Mouse (Mus musculus) CH12.LX (cell line): ENCODE measurements around the gene Tnnc1. TPM values are rescaled to one million over a fixed set of nuclear protein-coding genes. Genes with fewer than 3 reads are reported as not detected.

ENCODE experiments used
- DNase-seq: peaks from one replicate; pipeline ENCODE4 v3.0.0-alpha.2; 2013; ENCODE audit errors: extremely low read depth
- H3K27ac ChIP-seq: 2 replicates; pipeline ENCODE4 v1.5.1; 2012; ENCODE audit warnings: low read depth, mild to moderate bottlenecking, control low read depth, moderate library complexity; ENCODE audit not compliant: insufficient read depth
- H3K27me3 ChIP-seq: replicated peaks from 2 replicates; pipeline ENCODE3; 2012; ENCODE audit warnings: inconsistent platforms
- H3K36me3 ChIP-seq, 2 experiments: replicated peaks in 1 of 2; 2 replicates each; pipeline versions ENCODE3 to v1.6.1; 2012; ENCODE audit warnings: inconsistent platforms in 1 of 2, low read length in 1 of 2, mild to moderate bottlenecking in 1 of 2, mixed read lengths in 1 of 2, moderate library complexity in 1 of 2; ENCODE audit not compliant: control insufficient read depth in 1 of 2, insufficient read depth in 1 of 2
- H3K4me1 ChIP-seq, 2 experiments: 2 replicates each; pipeline ENCODE4 v1.6.1; 2012; ENCODE audit warnings: inconsistent platforms in 1 of 2, moderate library complexity in 1 of 2; ENCODE audit not compliant: insufficient read depth in 2 of 2, control insufficient read depth in 1 of 2
- H3K4me2 ChIP-seq: 2 replicates; pipeline ENCODE4 v1.6.1; 2012; ENCODE audit warnings: low read depth, mild to moderate bottlenecking, control low read depth; ENCODE audit not compliant: poor library complexity, insufficient read depth, severe bottlenecking
- H3K4me3 ChIP-seq, 3 experiments: fragments of 150-350 bp in 1 of 3; sonication (generic) in 1 of 3; replicated peaks in 1 of 3; 2 replicates each; pipeline versions ENCODE3 to v1.5.1; 2011 to 2012; ENCODE audit warnings: low read depth in 2 of 3, low read length in 2 of 3, mild to moderate bottlenecking in 2 of 3, moderate library complexity in 2 of 3, control low read depth in 1 of 3, improper control_type of control experiment in 1 of 3, inconsistent platforms in 1 of 3, mixed read lengths in 1 of 3; ENCODE audit not compliant: poor library complexity in 1 of 3
- H3K79me2 ChIP-seq: replicated peaks from 2 replicates; pipeline ENCODE4 v1.6.1; 2012; ENCODE audit warnings: mild to moderate bottlenecking, moderate library complexity; ENCODE audit not compliant: control insufficient read depth, poor library complexity, insufficient read depth, severe bottlenecking; ENCODE audit errors: extremely low read depth
- H3K9ac ChIP-seq: 2 replicates; pipeline ENCODE4 v1.6.1; 2012; ENCODE audit warnings: low read depth, mild to moderate bottlenecking, control low read depth, moderate library complexity; ENCODE audit not compliant: insufficient read depth
- H3K9me3 ChIP-seq: replicated peaks from 2 replicates; pipeline ENCODE3; 2012; ENCODE audit warnings: low read length, inconsistent platforms, mixed read lengths
- CHD1 ChIP-seq: IDR thresholded peaks from 2 replicates; pipeline ENCODE4 v1.6.1; 2012; ENCODE audit warnings: low read depth, low read length, improper control_type of control experiment, inconsistent platforms
- EP300 ChIP-seq: IDR thresholded peaks from 2 replicates; pipeline ENCODE4 v1.6.1; 2011; ENCODE audit warnings: low read length, improper control_type of control experiment
- ETS1 ChIP-seq: conservative IDR thresholded peaks from 2 replicates; pipeline ENCODE4 v1.6.1; 2012; ENCODE audit warnings: low read depth, mild to moderate bottlenecking, inconsistent platforms, low read length, improper control_type of control experiment, moderate library complexity
- GABPA ChIP-seq: IDR thresholded peaks from 2 replicates; pipeline ENCODE4 v1.6.1; 2012; ENCODE audit warnings: low read depth, low read length, improper control_type of control experiment, inconsistent platforms; ENCODE audit not compliant: insufficient replicate concordance
- HCFC1 ChIP-seq: IDR thresholded peaks from 2 replicates; pipeline ENCODE4 v1.6.1; 2012; ENCODE audit warnings: low read depth, mild to moderate bottlenecking, inconsistent platforms, low read length, improper control_type of control experiment
- IRF4 ChIP-seq: IDR thresholded peaks from 2 replicates; pipeline ENCODE4 v1.6.1; 2014; ENCODE audit warnings: low read depth, mild to moderate bottlenecking, inconsistent platforms, low read length, improper control_type of control experiment
- MAX ChIP-seq: IDR thresholded peaks from 2 replicates; pipeline ENCODE4 v1.6.1; 2011; ENCODE audit warnings: low read length, improper control_type of control experiment
- MAZ ChIP-seq: IDR thresholded peaks from 2 replicates; pipeline ENCODE4 v1.6.1; 2012; ENCODE audit warnings: low read depth, mild to moderate bottlenecking, inconsistent platforms, low read length, improper control_type of control experiment, moderate library complexity
- MYC ChIP-seq: IDR thresholded peaks from 2 replicates; pipeline ENCODE4 v1.6.1; 2011; ENCODE audit warnings: low read depth, mild to moderate bottlenecking, improper control_type of control experiment, low read length
- PAX5 ChIP-seq: IDR thresholded peaks from 2 replicates; pipeline ENCODE4 v1.6.1; 2012; ENCODE audit warnings: low read length, inconsistent platforms, mixed read lengths
- POLR2A ChIP-seq: IDR thresholded peaks from 2 replicates; pipeline ENCODE4 v1.6.1; 2011; ENCODE audit warnings: low read depth, mild to moderate bottlenecking, improper control_type of control experiment, low read length
- RAD21 ChIP-seq: IDR thresholded peaks from 2 replicates; pipeline ENCODE4 v1.6.1; 2011; ENCODE audit warnings: low read depth, mild to moderate bottlenecking, low read length, improper control_type of control experiment, moderate library complexity
- RCOR1 ChIP-seq: conservative IDR thresholded peaks from 2 replicates; pipeline ENCODE4 v1.6.1; 2012; ENCODE audit warnings: low read depth, mild to moderate bottlenecking, inconsistent platforms, low read length, improper control_type of control experiment
- SIN3A ChIP-seq: IDR thresholded peaks from 2 replicates; pipeline ENCODE4 v1.6.1; 2012; ENCODE audit warnings: low read length, improper control_type of control experiment, inconsistent platforms
- SMC3 ChIP-seq: IDR thresholded peaks from 2 replicates; pipeline ENCODE4 v1.6.1; 2011; ENCODE audit warnings: low read depth, low read length, improper control_type of control experiment
- UBTF ChIP-seq: IDR thresholded peaks from 2 replicates; pipeline ENCODE4 v1.6.1; 2012; ENCODE audit warnings: low read depth, mild to moderate bottlenecking, inconsistent platforms, low read length, improper control_type of control experiment, moderate library complexity
- USF2 ChIP-seq: conservative IDR thresholded peaks from 2 replicates; pipeline ENCODE4 v1.6.1; 2011; ENCODE audit warnings: low read depth, low read length, improper control_type of control experiment
- ZMIZ1 ChIP-seq: IDR thresholded peaks from 2 replicates; pipeline ENCODE4 v1.6.1; 2012; ENCODE audit warnings: low read depth, mild to moderate bottlenecking, inconsistent platforms, low read length, improper control_type of control experiment
- ZNF384 ChIP-seq: IDR thresholded peaks from 2 replicates; pipeline ENCODE4 v1.6.1; 2012; ENCODE audit warnings: low read depth, low read length, improper control_type of control experiment, inconsistent platforms
- dilution Hi-C: fragments of 300-500 bp; cut with MboI; formaldehyde crosslinking; loops from 2 replicates; pipeline ENCODE4 v1.14.3; 2020; ENCODE audit warnings: low sequenced_read_pairs; ENCODE audit not compliant: extremely low pct_unique_long_range_greater_than_20kb, extremely low pct_ligation_motif_present
- in situ Hi-C: fragments of 300-500 bp; cut with MboI; formaldehyde crosslinking; loops from 3 replicates; pipeline ENCODE4 v1.14.3; 2019; ENCODE audit warnings: low sequenced_read_pairs, low pct_ligation_motif_present, low pct_unique_long_range_greater_than_20kb, mixed read lengths
- polyA plus RNA-seq: library from polyadenylated mRNA; unstranded; fragments of >175 nt; gene quantifications from 2 replicates; pipeline ENCODE4 v1.2.1, GENCODE M21; 2012; ENCODE audit warnings: low read depth; ENCODE audit not compliant: insufficient read length
- total RNA-seq, 2 experiments: library from RNA; depleted of rRNA; stranded (reverse); fragments of 300-350 nt in 1 of 2; fragments of >200 nt in 1 of 2; gene quantifications; 2 replicates each; pipeline ENCODE4 v1.2.3; 2012 to 2014

The Tnnc1 gene
- total and polyA plus RNA-seq, 3 experiments = 0.25 to 0.66 (median 0.63) TPM

DNA sequence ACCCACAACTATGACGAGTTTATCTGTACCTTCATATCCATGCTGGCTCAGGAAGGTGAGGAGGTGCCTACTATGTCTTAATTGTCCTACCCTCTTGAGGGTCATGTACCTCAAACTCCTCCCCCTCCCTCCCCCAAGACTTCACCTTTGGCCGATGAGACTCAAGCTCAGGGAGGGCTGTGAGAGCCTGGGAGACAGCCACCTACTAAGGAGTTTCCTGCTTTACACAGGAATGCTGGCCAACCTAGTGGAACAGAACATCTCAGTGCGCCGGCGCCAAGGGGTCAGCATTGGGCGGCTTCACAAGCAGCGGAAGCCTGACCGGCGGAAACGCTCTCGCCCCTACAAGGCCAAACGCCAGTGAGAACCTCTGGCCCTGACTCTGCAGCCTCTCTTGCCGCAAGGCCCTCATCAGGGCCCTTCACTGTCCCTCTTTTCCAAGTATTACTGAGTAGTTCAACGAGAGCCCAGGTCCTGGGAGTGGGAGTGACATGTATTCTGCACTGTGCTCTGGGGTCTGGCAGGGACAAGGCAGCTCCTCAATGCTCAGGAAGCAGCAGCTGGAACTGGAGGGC lies 50.5 kb downstream of the Tnnc1 start:
- dilution Hi-C loops (no loop called here), in situ Hi-C loops (no loop called here)
- H3K9me3 ChIP-seq = no peaks in the 10 kb centered on the region
- TF ChIP-seq HCFC1 (no peak), SMC3 (no peak), MAX (no peak), USF2 (no peak), POLR2A (no peak), PAX5 (no peak), CHD1 (no peak), EP300 (no peak), ZNF384 (no peak), MAZ (no peak), MYC (no peak), RAD21 (no peak), IRF4 (no peak), GABPA (no peak), ZMIZ1 (no peak), RCOR1 (no peak), ETS1 (no peak)
- H3K27ac ChIP-seq = no peak overlapping the region
- no peak for DNase-seq
- H3K4me3 ChIP-seq = no peak overlapping the region
- H3K27me3 ChIP-seq = no peaks in the 10 kb centered on the region
- H3K36me3 ChIP-seq = peaks cover 74 to 100% of the 10 kb centered on the region in 2 experiments
- H3K79me2 ChIP-seq = no peaks in the 10 kb centered on the region
- H3K4me1 ChIP-seq = no peaks in the 10 kb centered on the region
- no peak overlapping the region for H3K4me2 ChIP-seq
- no peak overlapping the region for H3K9ac ChIP-seq

DNA sequence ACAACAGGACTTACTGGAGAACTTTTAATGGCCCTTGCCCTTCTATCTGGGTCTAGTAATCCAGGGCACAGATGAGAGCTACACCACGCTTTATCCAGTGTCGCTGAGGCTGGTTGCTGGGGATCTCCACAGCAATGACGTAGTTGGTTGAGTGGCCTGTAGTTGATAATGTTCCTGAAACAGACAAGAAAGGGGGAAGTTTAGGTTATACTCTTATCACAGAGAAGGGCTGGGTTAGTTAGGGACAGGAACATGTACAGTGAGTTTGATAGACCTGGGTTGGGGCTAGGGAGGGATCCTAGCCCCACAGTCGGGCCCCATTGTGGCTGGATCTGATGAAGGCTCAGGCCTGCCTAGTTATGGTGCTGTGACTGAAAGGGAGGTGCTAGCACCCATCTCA lies 52.3 kb downstream of the Tnnc1 start:
- Histone ChIP-seq H3K9ac (no peak overlapping the region), H3K4me1 (no peaks in the 10 kb centered on the region), H3K27me3 (no peaks in the 10 kb centered on the region), H3K4me3 (no peak overlapping the region), H3K9me3 (no peaks in the 10 kb centered on the region), H3K4me2 (no peak overlapping the region), H3K36me3 (peaks cover 58 to 89% of the 10 kb centered on the region in 2 experiments), H3K27ac (no peak overlapping the region), H3K79me2 (no peaks in the 10 kb centered on the region)
- DNase-seq = no peak
- TF ChIP-seq SIN3A (no peak), UBTF (no peak)
- dilution Hi-C loops = no loop called here
- in situ Hi-C loops = no loop called here
